Mouse (Mus musculus) olfactory bulb, adult 2 months (tissue): Measurements from ENCODE around the gene Fthl17f.
"Not testable (repeated sequence)": the region's sequence is repeated elsewhere in the genome, so short reads cannot be mapped to it uniquely, and the experiment has no call there.

Experiments
- CTCF ChIP-seq: fragments of 200-500 bp; IDR thresholded peaks from 2 replicates; pipeline ENCODE4 v1.5.1; 2012; ENCODE audit warnings: low read depth, mild to moderate bottlenecking, low read length, moderate library complexity; ENCODE audit not compliant: insufficient read depth
- POLR2A ChIP-seq: fragments of 200-500 bp; IDR thresholded peaks from 2 replicates; pipeline ENCODE4 v1.6.1; 2012; ENCODE audit warnings: mild to moderate bottlenecking, low read depth, low read length, moderate library complexity; ENCODE audit not compliant: insufficient read depth

- TF ChIP-seq POLR2A, CTCF: not testable (repeated sequence)
Measured at GRCm38 (mm10) chrX:9060952-9061351, 1.9 kb upstream of the Fthl17f start.
